Mouse (Mus musculus) kidney, adult 2 months (tissue): Measurements from ENCODE around the gene Gpld1. TPM values are rescaled to one million over a fixed set of nuclear protein-coding genes. Genes with fewer than 3 reads are reported as not detected.

ENCODE experiments used
- DNase-seq: peaks from one replicate; pipeline ENCODE4 v3.0.0; 2021
- H3K27ac ChIP-seq: fragments of 200-500 bp; 2 replicates; pipeline ENCODE4 v1.5.1; 2012; ENCODE audit warnings: low read depth, low read length, control low read depth, inconsistent platforms; ENCODE audit not compliant: insufficient read depth
- H3K27me3 ChIP-seq: fragments of 200-500 bp; replicated peaks from 2 replicates; pipeline ENCODE4 v1.6.1; 2012; ENCODE audit warnings: mild to moderate bottlenecking, moderate library complexity, low read length, inconsistent platforms; ENCODE audit not compliant: control insufficient read depth, insufficient read depth
- H3K36me3 ChIP-seq: fragments of 200-500 bp; 2 replicates; pipeline ENCODE4 v1.6.1; 2012; ENCODE audit warnings: mild to moderate bottlenecking, moderate library complexity, low read length, inconsistent platforms; ENCODE audit not compliant: control insufficient read depth, insufficient read depth
- H3K4me1 ChIP-seq: fragments of 200-500 bp; 2 replicates; pipeline ENCODE4 v1.6.1; 2011; ENCODE audit warnings: low read length; ENCODE audit not compliant: control insufficient read depth, insufficient read depth
- H3K4me3 ChIP-seq: fragments of 200-500 bp; 2 replicates; pipeline ENCODE4 v1.5.1; 2011; ENCODE audit warnings: mild to moderate bottlenecking, low read depth, low read length, control low read depth; ENCODE audit not compliant: insufficient read depth
- CTCF ChIP-seq: fragments of 200-500 bp; conservative IDR thresholded peaks from 2 replicates; pipeline ENCODE4 v1.5.1; 2011; ENCODE audit warnings: low read depth, mild to moderate bottlenecking, control low read depth, low read length, moderate library complexity, mixed read lengths; ENCODE audit not compliant: insufficient read depth, insufficient read length
- POLR2A ChIP-seq: fragments of 200-500 bp; IDR thresholded peaks from one replicate; pipeline ENCODE4 v1.6.1; 2011; ENCODE audit warnings: low read depth, low read length, control low read depth
- WGBS: fragments of 180-500 bp; shearing (Covaris S2); methylation state at CpG from one replicate; pipeline ENCODE4 v1.1.7; 2018; 5-methylcytosine and 5-hydroxymethylcytosine counted together
- polyA plus RNA-seq: library from polyadenylated mRNA; depleted of rRNA; stranded (reverse); fragments of >200 nt; gene quantifications from 2 replicates; pipeline ENCODE4 v1.2.3, GENCODE M21; 2012

Gene Gpld1
- polyA plus RNA-seq, 1 experiment, result 1.3 TPM

DNA sequence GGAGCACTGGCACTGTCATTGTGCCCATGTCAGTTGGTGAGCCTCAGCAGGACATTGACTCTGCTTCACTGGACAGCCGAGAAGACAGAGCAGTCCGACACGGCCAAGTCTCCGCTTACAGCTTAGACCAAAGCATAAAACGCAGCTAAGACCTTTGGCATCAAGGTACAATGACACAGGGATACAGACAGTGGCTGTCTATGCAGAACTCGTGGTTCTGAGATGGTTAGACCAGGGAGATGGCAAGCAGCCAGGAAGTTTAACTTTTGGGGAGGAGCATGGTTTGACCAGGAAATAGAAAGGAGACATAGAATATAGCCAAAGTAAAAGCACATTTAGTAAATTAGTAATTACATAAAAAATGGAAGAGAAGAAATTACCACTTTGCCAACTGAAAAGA is 46.1 kb downstream of the Gpld1 start:
- Histone ChIP-seq H3K27me3 (no peaks in the 10 kb centered on the region), H3K36me3 (0 out of 2 replicates have a peak, but pooled peaks cover 2% of the 10 kb centered on the region), H3K4me1 (peaks cover 4% of the 10 kb centered on the region; the same call in 1 of the 2 replicates), H3K4me3 (no peak overlapping the region), H3K27ac (no peak overlapping the region)
- TF ChIP-seq POLR2A (no peak), CTCF (no peak)
- peak; percentile 57 for DNase-seq
- WGBS, result 52% methylated on average over 6 of the region's 6 CpGs

- H3K27ac ChIP-seq, result no peak overlapping the region
- no peak overlapping the region for H3K4me3 ChIP-seq
- no peak for DNase-seq
- H3K27me3 ChIP-seq, result no peaks in the 10 kb centered on the region
- 17% methylated on average over 2 of the region's 2 CpGs for WGBS
- H3K4me1 ChIP-seq, result peaks cover 4% of the 10 kb centered on the region; the same call in 1 of the 2 replicates
- TF ChIP-seq POLR2A (no peak), CTCF (no peak)
- H3K36me3 ChIP-seq, result peaks cover 12% of the 10 kb centered on the region
Observed at GRCm38 (mm10) chr13:24993160-24993559, 50.2 kb downstream of the Gpld1 start.

- H3K4me3 ChIP-seq, result no peak overlapping the region
- no peak overlapping the region for H3K27ac ChIP-seq
- 72% methylated on average over 2 of the region's 2 CpGs for WGBS
- no peaks in the 10 kb centered on the region for H3K4me1 ChIP-seq
- no peak for TF ChIP-seq POLR2A
- no peak for DNase-seq
- peaks cover 12% of the 10 kb centered on the region for H3K36me3 ChIP-seq
- no peaks in the 10 kb centered on the region for H3K27me3 ChIP-seq
Observed at GRCm38 (mm10) chr13:24999538-24999937, 56.6 kb downstream of the Gpld1 start.

- H3K36me3 ChIP-seq, result peaks cover 3% of the 10 kb centered on the region
- H3K27me3 ChIP-seq, result no peaks in the 10 kb centered on the region
- no peaks in the 10 kb centered on the region for H3K4me1 ChIP-seq
- DNase-seq, result no peak
- TF ChIP-seq POLR2A (no peak), CTCF (no peak)
- no peak overlapping the region for H3K27ac ChIP-seq
- no peak overlapping the region for H3K4me3 ChIP-seq
Observed at GRCm38 (mm10) chr13:25002965-25003364, 60.0 kb downstream of the Gpld1 start.

- H3K27me3 ChIP-seq, result no peaks in the 10 kb centered on the region
- WGBS, result 47% methylated on average over 8 of the region's 8 CpGs
- DNase-seq, result peak; percentile 54
- TF ChIP-seq POLR2A (no peak), CTCF (no peak)
- no peaks in the 10 kb centered on the region for H3K36me3 ChIP-seq
- no peak overlapping the region for H3K27ac ChIP-seq
- no peaks in the 10 kb centered on the region for H3K4me1 ChIP-seq
- no peak overlapping the region for H3K4me3 ChIP-seq
Observed at GRCm38 (mm10) chr13:25007115-25007514, 64.2 kb downstream of the Gpld1 start.

- H3K4me3 ChIP-seq, result no peak overlapping the region; the same call in 1 of the 2 replicates
- WGBS, result 81% methylated on average over 9 of the region's 9 CpGs
- TF ChIP-seq POLR2A (no peak), CTCF (no peak)
Observed at GRCm38 (mm10) chr13:25018316-25018715, 75.4 kb downstream of the Gpld1 start.

GRCm38 (mm10) chr13:25019793-25020539 is 77.0 kb downstream of the Gpld1 start, which contains the start of gene Mrs2:
Mrs2 (minus strand) TSS chr13:25020379.
- DNase-seq, result peak; percentile 96
- peak within 1 kb of the TSS; percentile 71 for H3K4me3 ChIP-seq
- peak within 1 kb of the TSS; percentile 73 for H3K27ac ChIP-seq
- peaks cover 14% of the 10 kb centered on the region for H3K4me1 ChIP-seq
- under 1% methylated on average over 84 of the region's 84 CpGs for WGBS
- H3K36me3 ChIP-seq, result no peaks in the 10 kb centered on the region; the same call in 1 of the 2 replicates
- TF ChIP-seq POLR2A, result peak; percentile 93
- no peak for TF ChIP-seq CTCF
- no peaks in the 10 kb centered on the region for H3K27me3 ChIP-seq

More at GRCm38 (mm10) chr13:25018316-25018715, 75.4 kb downstream of the Gpld1 start:
- Histone ChIP-seq H3K27me3 (no peaks in the 10 kb centered on the region), H3K36me3 (no peaks in the 10 kb centered on the region; the same call in 1 of the 2 replicates), H3K4me1 (peaks cover 12% of the 10 kb centered on the region), H3K27ac (no peak overlapping the region)
- DNase-seq, result no peak
